Mouse (Mus musculus) thymus, postnatal 14 days (tissue): ENCODE results near the gene Csf1.

Experiments used
- DNase-seq: peaks from one replicate; pipeline ENCODE4 v3.0.0; 2021

Gene Csf1

DNA sequence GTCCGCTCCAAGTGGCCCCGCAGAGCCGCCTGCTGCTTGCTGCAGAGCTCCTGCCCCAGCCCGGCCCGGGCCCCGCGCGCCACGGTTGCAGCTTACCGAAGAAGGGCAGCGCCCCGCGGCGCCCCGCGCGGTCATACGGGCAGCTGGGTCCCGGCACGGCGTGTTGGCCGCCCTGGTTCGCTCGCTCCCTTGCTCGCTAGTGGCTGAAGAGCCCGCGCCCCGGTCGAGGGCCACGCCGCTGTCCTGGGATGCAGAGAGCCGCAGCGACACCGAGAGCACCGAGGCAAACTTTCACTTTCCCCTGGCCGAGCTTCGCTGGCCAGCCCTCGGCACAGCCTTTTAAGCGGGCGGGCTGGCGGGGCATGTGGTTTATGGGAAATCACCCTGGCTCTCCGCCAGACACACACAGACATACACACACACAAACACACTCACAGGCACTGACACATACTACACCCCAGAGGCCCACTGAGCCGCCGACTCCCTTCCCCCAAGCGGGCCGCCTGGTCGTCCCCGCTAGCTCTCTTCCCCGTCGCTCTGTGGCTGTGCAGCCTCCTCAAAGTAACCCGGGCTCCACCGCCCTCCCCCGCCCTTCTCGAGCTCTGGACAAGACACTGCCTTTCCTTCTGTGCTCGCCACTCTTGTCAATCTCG lies at the start of gene Csf1:
Gene Csf1 (minus strand): TSS at position 541 of the 653 bp plus-strand sequence.
- DNase-seq = peak; percentile 43

DNA sequence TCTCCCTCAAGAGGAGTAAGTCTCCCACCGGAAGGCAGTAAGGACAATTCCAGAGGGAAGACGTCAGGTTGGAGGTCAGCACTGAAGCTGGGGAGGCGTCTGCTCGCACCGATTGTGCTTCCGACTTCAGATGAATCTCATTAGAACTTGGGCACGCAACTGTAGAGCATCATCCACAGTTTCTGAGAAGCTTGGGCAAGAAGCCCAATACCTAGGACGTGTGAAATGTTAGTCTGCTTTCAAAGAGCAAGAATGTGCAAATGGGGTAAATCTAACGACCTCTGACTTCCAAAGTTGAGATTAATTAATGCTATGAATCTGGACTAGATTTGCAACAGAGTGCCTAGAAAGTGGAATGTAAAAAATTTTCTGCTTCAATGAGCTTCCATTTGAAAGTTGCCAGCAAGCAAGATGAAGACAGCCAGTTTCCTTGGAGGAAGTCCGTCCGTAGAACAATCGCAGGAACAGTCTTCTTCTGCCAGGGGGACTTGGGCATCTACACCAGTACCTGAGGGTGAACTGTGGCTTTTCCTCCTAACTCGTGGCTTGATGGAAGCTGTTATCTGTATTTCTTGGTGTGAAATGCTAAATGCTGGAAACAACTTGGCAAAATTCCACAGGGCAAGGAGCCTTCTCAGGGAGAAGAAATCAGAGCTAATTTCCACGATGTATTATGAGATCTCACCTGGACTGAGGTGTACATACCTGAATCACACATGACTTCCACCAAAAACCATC lies 47.9 kb upstream of the Csf1 start:
- no peak for DNase-seq

DNA sequence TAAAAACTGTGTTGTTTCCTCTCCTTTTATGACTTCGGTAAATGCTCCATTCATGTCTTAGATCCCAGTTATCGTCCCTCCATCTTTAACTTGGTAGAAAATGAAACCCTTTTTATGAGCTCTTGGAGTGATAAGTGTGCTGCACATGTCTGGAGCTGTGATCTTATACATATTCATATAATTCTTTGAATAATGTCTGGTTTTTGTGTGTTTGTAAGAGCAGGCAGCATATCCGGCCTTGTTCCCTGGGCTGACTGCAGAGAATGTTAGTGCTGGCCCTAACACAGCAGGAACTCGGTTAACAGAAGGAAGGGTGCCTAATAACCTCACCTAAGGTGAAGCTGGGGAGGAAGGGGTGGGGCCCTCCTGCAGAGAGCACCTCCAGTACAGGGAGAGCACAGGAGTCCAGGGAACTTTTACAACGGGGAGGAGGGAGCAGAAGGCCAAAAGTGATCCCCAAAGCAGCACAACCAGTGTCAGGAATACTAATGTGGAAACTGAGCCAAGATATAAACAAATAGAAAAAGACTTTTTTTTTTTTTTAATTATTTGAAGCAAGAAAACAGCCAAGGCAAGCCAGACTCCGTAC lies 47.2 kb upstream of the Csf1 start:
- no peak for DNase-seq

DNA sequence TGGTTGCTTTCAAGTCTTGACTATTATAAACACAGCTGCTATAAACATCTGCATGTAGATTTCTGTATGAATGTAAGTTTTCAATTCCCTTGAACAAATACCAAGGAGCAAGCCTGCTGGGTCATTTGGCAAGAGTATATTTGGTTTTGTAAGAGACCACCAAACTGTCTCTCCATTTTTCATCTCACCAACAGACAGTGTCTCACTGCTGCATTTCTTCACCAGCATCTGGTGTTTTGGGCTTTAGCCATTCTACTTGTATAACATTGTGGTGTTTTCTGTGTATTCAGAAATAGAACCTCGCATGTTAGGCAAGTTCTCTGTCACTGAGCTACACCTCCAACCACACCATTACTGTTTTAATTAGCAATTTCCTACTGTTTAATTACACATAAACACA lies 46.6 kb upstream of the Csf1 start:
- DNase-seq = no peak

DNA sequence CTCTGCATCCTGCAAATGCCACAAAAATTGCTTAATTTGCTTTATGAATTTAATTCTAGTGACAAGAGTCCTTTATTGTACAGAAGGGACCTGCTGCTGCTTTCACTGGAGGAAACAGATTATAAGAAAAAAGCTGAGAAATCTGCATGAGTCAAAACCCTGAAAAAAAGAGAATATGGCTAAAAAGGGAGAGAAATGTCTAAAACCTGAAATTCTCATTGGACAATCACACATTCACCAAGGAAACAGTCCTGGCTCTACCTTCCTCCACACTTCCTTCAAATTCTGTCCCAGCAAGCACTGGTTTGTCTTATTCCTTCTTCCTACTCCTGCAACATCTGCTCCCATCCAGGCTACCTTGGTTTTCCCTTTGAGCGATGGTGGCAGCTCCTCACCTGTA lies 44.5 kb upstream of the Csf1 start:
- no peak for DNase-seq

GRCm38 (mm10) chr3:107802185-107802946 lies 42.1 kb upstream of the Csf1 start:
- no peak for DNase-seq

- no peak for DNase-seq
These were observed 38.7 kb upstream of the Csf1 start for GRCm38 (mm10) chr3:107798946-107799345.

DNA sequence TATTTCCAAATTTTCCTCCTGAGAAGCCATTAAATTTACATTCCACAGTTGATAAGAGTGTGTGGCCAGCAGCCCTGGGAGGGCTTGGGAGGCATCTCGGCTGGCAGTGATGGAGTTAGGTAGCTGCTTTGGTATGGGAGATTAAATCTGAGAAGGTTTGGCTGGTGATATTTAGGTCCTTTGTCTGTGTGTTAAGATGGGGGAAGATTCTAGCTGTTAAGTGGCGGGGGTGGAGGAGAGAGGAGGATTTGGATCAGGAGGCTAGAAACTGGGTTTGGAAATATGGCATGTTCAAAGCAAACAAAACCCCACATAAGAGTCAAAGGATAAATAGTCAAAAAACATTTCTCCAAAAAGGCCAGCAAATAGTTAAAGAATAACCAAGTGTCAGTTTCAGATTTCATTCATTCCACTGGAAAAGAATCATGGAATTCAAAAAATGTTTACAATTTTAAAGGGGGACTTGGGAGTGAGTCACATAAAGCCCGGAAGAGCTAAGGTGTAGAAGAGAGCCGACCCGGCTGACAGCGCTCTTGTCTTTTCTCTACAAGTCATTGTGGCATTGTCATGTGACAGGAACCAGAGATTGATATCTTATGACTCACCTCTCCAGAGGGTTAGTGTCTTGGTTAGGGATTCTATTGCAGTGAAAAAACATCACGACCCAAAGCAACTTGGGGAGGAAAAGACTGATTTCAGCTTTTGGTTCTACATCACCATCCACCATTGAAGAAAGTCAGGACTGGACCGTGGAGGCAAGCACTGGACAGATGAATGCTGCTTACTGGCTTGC lies 36.1 kb upstream of the Csf1 start:
- DNase-seq = no peak

DNA sequence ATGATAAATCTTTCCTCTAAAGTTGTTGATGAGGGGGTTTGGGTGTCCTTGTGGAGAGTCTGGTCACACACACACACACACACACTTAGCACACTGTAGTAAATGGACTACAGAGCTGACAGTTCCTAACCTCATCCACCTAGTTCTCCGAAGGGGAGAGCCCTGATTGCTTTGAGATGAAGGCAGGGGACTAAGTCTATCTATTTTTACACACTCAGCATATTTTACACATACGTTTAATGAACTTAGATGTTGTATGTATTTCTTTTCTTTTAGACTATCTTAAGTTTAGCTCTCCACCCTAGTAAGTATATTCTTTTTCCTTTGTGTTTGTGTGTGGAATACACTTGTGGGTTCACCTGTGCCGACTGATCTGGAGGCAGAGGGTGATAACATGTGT lies 34.6 kb upstream of the Csf1 start:
- no peak for DNase-seq

GRCm38 (mm10) chr3:107793300-107794201 lies 33.3 kb upstream of the Csf1 start:
- no peak for DNase-seq

DNA sequence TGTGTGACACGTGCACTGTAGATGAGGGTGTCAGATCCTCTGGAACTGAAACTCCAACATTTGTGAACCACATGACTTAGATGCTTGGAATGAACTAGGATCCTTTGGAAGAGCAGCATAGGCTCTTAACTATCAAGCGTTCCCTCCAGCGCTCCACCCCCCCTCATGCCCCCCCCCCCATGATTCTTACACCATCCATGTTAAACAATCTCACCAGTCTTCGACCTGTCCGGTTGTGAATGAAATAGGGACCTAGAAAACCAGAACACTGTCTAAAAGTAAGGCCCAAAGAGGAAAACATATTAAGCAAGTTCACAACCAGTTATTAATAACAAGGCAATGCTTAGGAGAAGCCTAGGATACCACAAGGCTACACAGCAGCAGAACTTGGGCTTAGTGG lies 32.5 kb upstream of the Csf1 start:
- DNase-seq = no peak

- no peak for DNase-seq
These were observed 30.6 kb upstream of the Csf1 start for GRCm38 (mm10) chr3:107790766-107791303.

GRCm38 (mm10) chr3:107790227-107790626 lies 30.0 kb upstream of the Csf1 start:
- DNase-seq = no peak

DNA sequence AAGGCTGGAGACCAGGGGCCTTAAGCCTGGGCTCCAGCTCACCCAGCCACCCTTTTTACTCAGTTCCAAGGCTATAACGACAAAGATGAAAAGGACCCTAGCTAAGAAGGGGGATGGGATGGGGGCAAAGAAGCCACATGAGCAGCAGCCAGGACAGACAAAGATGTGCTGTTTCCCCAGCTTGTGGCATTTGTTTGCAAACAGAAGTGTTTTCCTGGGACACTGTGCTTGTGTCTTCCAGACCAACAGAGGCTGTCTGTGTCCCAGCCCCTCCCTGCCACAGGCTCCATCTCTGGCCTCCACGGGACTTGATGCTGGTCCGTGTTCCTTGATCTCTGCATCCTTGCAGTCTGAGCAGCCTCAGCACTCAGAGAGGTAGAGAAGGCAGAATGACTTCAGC lies 28.6 kb upstream of the Csf1 start:
- DNase-seq = no peak

- DNase-seq = no peak
These were observed 27.6 kb upstream of the Csf1 start for GRCm38 (mm10) chr3:107787613-107788501.

- DNase-seq = no peak
These were observed 26.8 kb upstream of the Csf1 start for GRCm38 (mm10) chr3:107786980-107787612.

GRCm38 (mm10) chr3:107786344-107786743 lies 26.1 kb upstream of the Csf1 start:
- DNase-seq = no peak

DNA sequence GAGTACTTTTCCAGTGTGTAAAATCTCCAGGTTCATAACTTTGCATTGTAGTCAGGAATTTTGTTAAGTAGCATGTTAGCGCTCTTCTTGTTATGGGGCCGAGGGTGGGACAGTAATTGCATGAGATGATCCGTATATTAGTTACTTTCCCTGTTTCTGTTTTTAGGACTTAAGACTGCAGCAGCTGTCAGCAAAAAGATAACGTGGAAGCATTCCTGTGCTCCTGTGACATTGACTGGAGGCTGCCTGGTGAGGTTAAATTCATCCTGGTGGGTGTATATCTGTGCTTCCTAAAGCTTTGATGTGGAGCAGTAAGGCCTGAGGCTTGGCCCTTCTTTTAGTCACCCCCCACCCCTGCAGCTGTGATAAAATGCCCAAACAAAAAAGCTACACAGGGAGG lies 25.3 kb upstream of the Csf1 start:
- DNase-seq = no peak

DNA sequence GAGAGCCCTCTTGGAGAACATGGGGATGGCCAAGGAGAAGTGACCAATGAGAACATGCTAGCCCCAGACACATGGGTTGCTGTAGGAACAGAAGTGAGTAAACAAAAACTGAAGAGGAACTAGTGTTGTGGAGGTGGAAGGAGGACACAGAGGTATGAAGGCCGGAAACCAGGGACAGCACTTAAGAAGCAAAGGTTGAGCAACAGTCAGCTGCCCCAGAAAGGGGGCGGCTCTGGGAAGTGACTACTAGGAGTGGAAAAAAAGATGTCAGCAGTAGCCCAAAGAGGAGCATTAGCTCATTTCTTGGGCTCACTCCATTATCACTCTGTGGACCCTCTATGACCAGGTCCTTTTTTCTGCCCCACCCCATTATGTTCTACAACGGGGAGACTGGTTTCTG lies 23.0 kb upstream of the Csf1 start:
- DNase-seq = no peak

GRCm38 (mm10) chr3:107781304-107781703 lies 21.0 kb upstream of the Csf1 start:
- no peak for DNase-seq
